Mouse (Mus musculus) B cell, adult 2 months (primary cell): Measurements from ENCODE around the gene Sfr1.

ENCODE experiments used
- DNase-seq, 2 experiments: peaks; one replicate each; pipeline ENCODE4 v3.0.0; 2022

The Sfr1 gene

GRCm38 (mm10) chr19:47731071-47731881 lies at the start of gene Sfr1:
TSS of gene Sfr1 (plus strand) at chr19:47731682.
- DNase-seq: peak; percentile 99

- no peak for DNase-seq
These were observed 41.9 kb upstream of the Sfr1 start for GRCm38 (mm10) chr19:47689592-47689991.

- no peak for DNase-seq
These were observed 39.5 kb upstream of the Sfr1 start, which contains the start of gene Col17a1 for GRCm38 (mm10) chr19:47691994-47692393. TSS of gene Col17a1 (minus strand) at chr19:47692094.

- DNase-seq: no peak
These were observed 35.8 kb upstream of the Sfr1 start for GRCm38 (mm10) chr19:47695725-47696124.

GRCm38 (mm10) chr19:47696411-47696810 lies 35.1 kb upstream of the Sfr1 start:
- no peak for DNase-seq

- no peak for DNase-seq
These were observed 34.4 kb upstream of the Sfr1 start for GRCm38 (mm10) chr19:47697067-47697466.

GRCm38 (mm10) chr19:47698266-47698665 lies 33.2 kb upstream of the Sfr1 start:
- no peak for DNase-seq

- no peak for DNase-seq
These were observed 31.7 kb upstream of the Sfr1 start for GRCm38 (mm10) chr19:47699743-47700142.

- DNase-seq: no peak
These were observed 31.0 kb upstream of the Sfr1 start for GRCm38 (mm10) chr19:47700509-47700908.

GRCm38 (mm10) chr19:47705080-47705771 lies 26.3 kb upstream of the Sfr1 start:
- DNase-seq: no peak

- no peak for DNase-seq
These were observed 25.6 kb upstream of the Sfr1 start for GRCm38 (mm10) chr19:47705772-47706309.

- no peak for DNase-seq
These were observed 21.1 kb upstream of the Sfr1 start for GRCm38 (mm10) chr19:47710376-47710775.

- no peak for DNase-seq
These were observed 18.0 kb upstream of the Sfr1 start for GRCm38 (mm10) chr19:47713457-47713856.

- DNase-seq: peak in 1 of 2 experiments; percentile 9
These were observed 15.3 kb upstream of the Sfr1 start for GRCm38 (mm10) chr19:47716144-47716543.

GRCm38 (mm10) chr19:47719147-47719546 lies 12.3 kb upstream of the Sfr1 start:
- no peak for DNase-seq

- DNase-seq: no peak
These were observed 9.0 kb upstream of the Sfr1 start for GRCm38 (mm10) chr19:47722471-47722870.

GRCm38 (mm10) chr19:47724903-47725302 lies 6.6 kb upstream of the Sfr1 start:
- DNase-seq: no peak

- no peak for DNase-seq
These were observed 5.8 kb upstream of the Sfr1 start for GRCm38 (mm10) chr19:47725643-47726140.

- peak; percentile 75 to 76 for DNase-seq
These were observed 801 bp upstream of the Sfr1 start for GRCm38 (mm10) chr19:47730691-47731070.

GRCm38 (mm10) chr19:47731931-47732330 lies 449 bp downstream of the Sfr1 start:
- peak; percentile 74 to 77 for DNase-seq

- DNase-seq: no peak
These were observed 15.6 kb downstream of the Sfr1 start for GRCm38 (mm10) chr19:47747072-47747471.

GRCm38 (mm10) chr19:47748950-47749349 lies 17.5 kb downstream of the Sfr1 start:
- DNase-seq: no peak

GRCm38 (mm10) chr19:47750391-47750790 lies 18.9 kb downstream of the Sfr1 start:
- DNase-seq: no peak

- DNase-seq: no peak
These were observed 21.0 kb downstream of the Sfr1 start for GRCm38 (mm10) chr19:47752456-47752855.
